Mouse (Mus musculus) hindbrain, embryonic 13.5 days (tissue): Measurements from ENCODE around the gene Ssr2. TPM values are rescaled to one million over a fixed set of nuclear protein-coding genes. Genes with fewer than 3 reads are reported as not detected.
A peak's percentile ranks its signal among the peaks of the same experiment; 100 is the strongest.

Source experiments
- ATAC-seq: fragments of 200-750 bp; cut with Nextera tagmentation; 2 replicates; pipeline ENCODE4 v1.8.0; 2017; ENCODE audit warnings: moderate TSS enrichment; ENCODE audit not compliant: low FRiP score
- H3K27ac ChIP-seq: fragments of 300-500 bp; sonication (generic); 2 replicates; pipeline ENCODE4 v1.5.1; 2015; ENCODE audit warnings: inconsistent platforms, mild to moderate bottlenecking, moderate library complexity
- H3K27me3 ChIP-seq: fragments of 300-500 bp; sonication (generic); 2 replicates; pipeline ENCODE4 v1.6.1; 2015; ENCODE audit warnings: mild to moderate bottlenecking, inconsistent platforms
- H3K36me3 ChIP-seq: fragments of 300-500 bp; sonication (generic); 2 replicates; pipeline ENCODE4 v1.6.1; 2015; ENCODE audit warnings: mild to moderate bottlenecking, inconsistent platforms
- H3K4me1 ChIP-seq: fragments of 300-500 bp; sonication (generic); replicated peaks from 2 replicates; pipeline ENCODE4 v1.6.1; 2015; ENCODE audit warnings: inconsistent platforms
- H3K4me2 ChIP-seq: fragments of 300-500 bp; sonication (generic); 2 replicates; pipeline ENCODE4 v1.6.1; 2015; ENCODE audit warnings: inconsistent platforms, mild to moderate bottlenecking, moderate library complexity
- H3K4me3 ChIP-seq: fragments of 300-500 bp; sonication (generic); 2 replicates; pipeline ENCODE4 v1.5.1; 2015; ENCODE audit warnings: mild to moderate bottlenecking, inconsistent platforms
- H3K9ac ChIP-seq: fragments of 300-500 bp; sonication (generic); 2 replicates; pipeline ENCODE4 v1.6.1; 2015; ENCODE audit warnings: mild to moderate bottlenecking, inconsistent platforms
- H3K9me3 ChIP-seq: fragments of 300-500 bp; sonication (generic); 2 replicates; pipeline ENCODE4 v1.6.1; 2016; ENCODE audit warnings: inconsistent platforms
- WGBS: fragments of 180-500 bp; shearing (Covaris S2); methylation state at CpG from one replicate; pipeline ENCODE4 v1.1.7; 2015; 5-methylcytosine and 5-hydroxymethylcytosine counted together
- polyA plus RNA-seq: library from polyadenylated mRNA; unstranded; fragments of >200 nt; fragmentation: Nextera tagmentation; extraction: Ambion mirVana; gene quantifications from 2 replicates; pipeline ENCODE4 v1.2.1, GENCODE M21; 2015

Gene Ssr2
- polyA plus RNA-seq: 154 and 163 TPM in 2 replicates

DNA sequence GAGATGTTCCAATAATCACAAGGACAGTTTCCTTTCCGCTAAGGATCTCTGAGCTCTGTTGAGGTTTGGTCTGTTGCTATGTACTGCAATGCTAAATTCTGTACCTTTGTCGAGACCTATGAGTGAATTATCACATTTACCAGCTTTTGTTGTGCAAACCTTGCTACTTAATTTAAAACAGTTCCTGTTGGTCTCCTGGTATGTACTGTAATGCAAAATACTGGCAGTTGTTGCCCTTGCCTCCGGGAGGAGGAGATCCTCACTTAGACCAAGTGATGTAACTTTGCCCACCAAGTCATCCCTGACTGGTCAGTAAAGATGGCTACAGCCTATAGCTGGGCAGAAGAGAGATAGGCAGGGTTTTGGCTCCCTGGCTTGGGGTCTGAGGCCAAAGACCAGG lies at the start of gene Ssr2:
Ssr2 (plus strand) TSS at position 337 of the 400 bp plus-strand sequence.
- no peak for ATAC-seq
- no peak within 1 kb of the TSS for H3K9ac ChIP-seq
- no peaks in the 10 kb centered on the region for H3K27me3 ChIP-seq
- 93% methylated on average over 3 of the region's 3 CpGs for WGBS
- H3K27ac ChIP-seq: no peak within 1 kb of the TSS
- H3K9me3 ChIP-seq: no peaks in the 10 kb centered on the region
- peaks cover under 1% of the 10 kb centered on the region; the same call in 1 of the 2 replicates for H3K36me3 ChIP-seq
- H3K4me2 ChIP-seq: no peak within 1 kb of the TSS
- peaks cover 7% of the 10 kb centered on the region for H3K4me1 ChIP-seq
- no peak within 1 kb of the TSS for H3K4me3 ChIP-seq

DNA sequence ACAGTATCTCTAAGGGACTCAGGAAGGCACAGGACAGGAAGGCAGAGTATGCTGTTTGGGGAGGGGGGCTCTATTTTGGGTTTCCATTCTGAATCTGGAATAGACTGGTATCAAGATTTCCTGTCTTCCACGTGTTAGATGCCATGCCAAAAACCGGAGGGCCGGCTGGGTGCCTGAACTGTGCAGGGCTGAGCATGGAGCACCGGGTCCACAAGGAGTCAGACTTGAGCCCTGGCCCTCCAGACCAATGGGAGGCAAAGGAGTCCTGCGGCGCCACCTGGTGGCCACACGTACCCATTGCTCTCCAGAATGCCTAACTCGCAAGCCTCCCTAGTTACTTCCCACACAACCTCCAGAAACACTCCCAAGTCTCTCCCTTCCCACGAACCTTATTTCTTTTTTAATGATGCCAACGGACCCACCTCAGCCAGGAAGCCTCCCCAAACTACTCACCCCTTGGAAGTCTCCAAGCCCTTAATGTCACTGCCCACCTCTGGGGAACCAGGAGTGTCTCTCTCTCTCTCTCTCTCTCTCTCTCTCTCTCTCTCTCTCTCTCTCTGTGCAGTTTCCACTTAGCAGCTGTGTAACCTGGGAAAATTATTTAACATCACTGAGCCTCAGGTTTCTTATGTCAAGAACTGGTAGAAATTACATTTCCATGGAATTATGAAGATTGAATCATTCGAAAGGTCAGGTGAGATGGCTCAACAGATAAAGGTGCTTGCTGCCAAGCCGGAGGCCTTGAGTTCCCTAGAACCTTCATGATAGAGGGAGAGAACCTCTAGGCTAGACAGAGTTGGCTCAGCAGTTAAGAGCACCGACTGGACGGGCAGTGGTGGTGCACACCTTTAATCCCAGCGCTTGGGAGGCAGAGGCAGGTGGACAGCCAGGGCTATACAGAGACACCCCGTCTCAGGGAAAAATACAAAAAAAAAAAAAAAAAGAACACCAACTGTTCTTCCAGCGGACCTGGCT lies 49.2 kb upstream of the Ssr2 start:
- H3K4me3 ChIP-seq: peak overlapping the region; percentile 23
- no peaks in the 10 kb centered on the region for H3K9me3 ChIP-seq
- WGBS: 34% methylated on average over 17 of the region's 17 CpGs
- H3K27me3 ChIP-seq: no peaks in the 10 kb centered on the region
- H3K4me1 ChIP-seq: peaks cover 55% of the 10 kb centered on the region
- H3K9ac ChIP-seq: peak overlapping the region; percentile 55; the same call in 1 of the 2 replicates
- peak overlapping the region; percentile 98 for H3K4me2 ChIP-seq
- H3K36me3 ChIP-seq: peaks cover 26% of the 10 kb centered on the region
- peak; percentile 50 for ATAC-seq
- no peak overlapping the region for H3K27ac ChIP-seq

DNA sequence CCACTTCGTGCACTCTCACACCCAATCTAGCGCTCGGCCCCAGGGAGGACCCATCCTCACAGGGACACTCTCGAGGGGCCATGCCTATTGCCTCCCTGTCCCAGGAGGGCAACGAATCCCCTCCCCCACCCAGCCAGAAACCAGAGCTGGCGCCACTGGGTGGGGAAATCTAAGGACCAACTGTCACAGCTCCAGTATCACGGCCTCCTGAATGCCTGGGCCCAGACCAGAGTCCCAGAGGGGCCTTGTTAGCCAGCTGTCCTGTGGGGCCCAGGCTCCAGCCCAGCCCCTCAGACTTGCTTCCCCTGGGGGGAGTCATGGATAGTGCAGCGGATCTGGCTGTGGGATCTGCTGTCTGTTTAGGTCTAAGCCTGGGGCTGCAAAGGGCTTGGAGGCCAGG lies 48.1 kb upstream of the Ssr2 start:
- peak overlapping the region; percentile 72 for H3K27ac ChIP-seq
- peak overlapping the region; percentile 73 for H3K9ac ChIP-seq
- H3K36me3 ChIP-seq: peaks cover 25% of the 10 kb centered on the region
- no peaks in the 10 kb centered on the region for H3K27me3 ChIP-seq
- H3K4me3 ChIP-seq: peak overlapping the region; percentile 25
- peak overlapping the region; percentile 98 for H3K4me2 ChIP-seq
- H3K4me1 ChIP-seq: peaks cover 55% of the 10 kb centered on the region
- WGBS: 29% methylated on average over 8 of the region's 8 CpGs
- H3K9me3 ChIP-seq: no peaks in the 10 kb centered on the region
- ATAC-seq: no peak

DNA sequence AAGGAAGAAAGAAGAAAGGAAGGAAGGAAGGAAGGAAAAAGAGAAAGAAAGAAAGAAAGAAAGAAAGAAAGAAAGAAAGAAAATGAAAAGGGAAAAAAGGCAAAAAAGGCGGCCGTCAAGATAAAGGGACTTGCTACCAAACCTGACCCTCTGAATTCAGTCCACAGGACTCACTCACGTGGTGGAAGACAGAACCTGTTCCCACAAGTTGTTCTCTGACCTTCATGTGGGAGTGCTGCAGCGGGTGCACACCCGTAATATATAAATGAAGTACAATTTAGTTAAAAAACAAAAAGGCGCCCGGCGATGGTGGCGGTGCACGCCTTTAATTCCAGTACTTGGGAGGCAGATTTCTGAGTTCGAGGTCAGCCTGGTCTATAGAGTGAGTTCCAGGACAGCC lies 47.0 kb upstream of the Ssr2 start:
- Histone ChIP-seq H3K36me3 (peaks cover 16% of the 10 kb centered on the region), H3K4me3 (no peak overlapping the region), H3K27ac (no peak overlapping the region), H3K9me3 (no peaks in the 10 kb centered on the region), H3K9ac (peak overlapping the region; percentile 100; the same call in 1 of the 2 replicates), H3K4me1 (peaks cover 55% of the 10 kb centered on the region), H3K27me3 (no peaks in the 10 kb centered on the region), H3K4me2 (peak overlapping the region; percentile 98)
- no peak for ATAC-seq
- WGBS: 85% methylated on average over 11 of the region's 11 CpGs

DNA sequence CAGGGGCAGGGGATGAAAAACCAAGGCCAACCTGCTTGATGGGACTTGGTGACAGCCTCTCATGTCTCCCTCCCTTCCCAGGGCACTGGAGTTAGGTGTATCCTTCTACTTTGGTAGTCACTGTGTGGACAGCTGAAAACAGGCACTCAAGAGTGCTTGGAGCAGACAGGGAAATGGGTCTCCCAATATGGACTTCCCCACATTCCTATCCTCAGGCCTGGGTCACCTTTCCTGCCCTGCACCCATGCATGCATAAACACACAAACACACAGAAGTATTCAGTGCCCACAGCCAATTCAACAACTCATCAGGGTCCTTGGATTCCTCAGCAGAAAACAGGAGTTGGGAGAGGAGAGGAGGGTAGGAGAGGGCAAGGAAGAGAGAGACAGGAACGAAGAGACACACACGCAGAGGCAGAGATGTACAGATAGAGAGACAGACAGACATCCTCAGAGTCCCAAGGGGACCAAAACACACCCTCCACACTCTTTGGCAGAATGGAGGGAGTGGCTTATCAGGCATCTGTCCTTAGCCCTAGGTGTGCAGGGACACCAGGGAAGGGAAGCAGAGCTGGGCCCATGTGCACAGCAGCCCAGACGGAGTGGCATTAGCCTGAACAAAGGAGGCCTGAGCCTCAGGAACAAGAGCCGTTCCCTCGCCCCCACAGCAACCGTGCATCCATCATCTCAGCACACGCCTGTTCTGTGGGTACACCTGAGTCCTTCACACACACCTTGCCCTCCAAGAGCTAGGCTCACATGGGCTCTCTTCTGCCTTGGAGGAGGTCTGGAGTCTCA lies 46.3 kb upstream of the Ssr2 start:
- ATAC-seq: no peak
- WGBS: 15% methylated on average over 7 of the region's 7 CpGs
- H3K4me1 ChIP-seq: peaks cover 61% of the 10 kb centered on the region

DNA sequence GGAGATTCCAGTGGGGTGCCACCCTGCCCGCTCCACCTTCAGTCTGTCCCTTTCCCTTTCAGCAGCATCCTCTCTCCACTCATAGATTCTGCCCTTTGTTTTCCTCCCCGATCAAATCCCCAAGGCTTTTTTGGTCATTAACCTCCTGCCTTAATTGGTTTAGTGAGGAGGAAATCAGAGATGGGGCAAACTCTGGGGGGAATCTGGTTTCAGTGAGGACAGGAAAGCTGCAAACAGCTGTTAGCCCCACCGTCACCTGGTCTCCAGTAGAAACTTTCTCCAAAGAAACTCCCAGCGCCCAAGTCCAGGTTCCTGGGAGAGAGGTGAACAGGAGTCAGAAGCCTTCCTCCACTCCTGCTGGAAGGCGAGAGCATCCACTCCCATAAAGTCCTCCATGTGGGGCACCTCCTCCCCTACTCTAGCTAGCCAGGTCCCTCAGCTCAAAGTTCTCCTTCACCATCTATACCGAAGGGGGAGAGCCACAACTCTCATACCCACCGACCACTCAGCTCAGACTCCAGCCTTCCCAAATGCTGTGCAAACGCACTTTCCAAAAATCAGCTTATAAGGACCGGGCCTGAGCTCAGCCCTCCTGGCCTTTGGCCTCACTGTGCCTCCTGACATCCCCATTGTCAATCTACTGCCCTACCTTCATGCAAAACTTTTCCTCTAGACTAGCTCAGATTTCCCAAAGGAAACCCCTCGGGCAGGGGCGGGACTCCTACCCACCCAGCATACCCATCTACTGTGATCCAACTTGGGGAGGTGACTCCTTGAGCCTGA lies 45.4 kb upstream of the Ssr2 start:
- Histone ChIP-seq H3K4me3 (peak overlapping the region; percentile 95), H3K9me3 (no peaks in the 10 kb centered on the region), H3K27me3 (no peaks in the 10 kb centered on the region), H3K9ac (peak overlapping the region; percentile 100), H3K4me2 (peak overlapping the region; percentile 98), H3K27ac (peak overlapping the region; percentile 99), H3K4me1 (peaks cover 67% of the 10 kb centered on the region), H3K36me3 (peaks cover 6% of the 10 kb centered on the region; the same call in 1 of the 2 replicates)
- 8% methylated on average over 11 of the region's 11 CpGs for WGBS
- no peak for ATAC-seq

More for the DNA sequence above, 46.3 kb upstream of the Ssr2 start:
- Histone ChIP-seq H3K4me2 (peak overlapping the region; percentile 98), H3K9ac (peak overlapping the region; percentile 100), H3K27me3 (no peaks in the 10 kb centered on the region), H3K4me3 (peak overlapping the region; percentile 95), H3K36me3 (peaks cover 8% of the 10 kb centered on the region), H3K9me3 (no peaks in the 10 kb centered on the region), H3K27ac (peak overlapping the region; percentile 99)

DNA sequence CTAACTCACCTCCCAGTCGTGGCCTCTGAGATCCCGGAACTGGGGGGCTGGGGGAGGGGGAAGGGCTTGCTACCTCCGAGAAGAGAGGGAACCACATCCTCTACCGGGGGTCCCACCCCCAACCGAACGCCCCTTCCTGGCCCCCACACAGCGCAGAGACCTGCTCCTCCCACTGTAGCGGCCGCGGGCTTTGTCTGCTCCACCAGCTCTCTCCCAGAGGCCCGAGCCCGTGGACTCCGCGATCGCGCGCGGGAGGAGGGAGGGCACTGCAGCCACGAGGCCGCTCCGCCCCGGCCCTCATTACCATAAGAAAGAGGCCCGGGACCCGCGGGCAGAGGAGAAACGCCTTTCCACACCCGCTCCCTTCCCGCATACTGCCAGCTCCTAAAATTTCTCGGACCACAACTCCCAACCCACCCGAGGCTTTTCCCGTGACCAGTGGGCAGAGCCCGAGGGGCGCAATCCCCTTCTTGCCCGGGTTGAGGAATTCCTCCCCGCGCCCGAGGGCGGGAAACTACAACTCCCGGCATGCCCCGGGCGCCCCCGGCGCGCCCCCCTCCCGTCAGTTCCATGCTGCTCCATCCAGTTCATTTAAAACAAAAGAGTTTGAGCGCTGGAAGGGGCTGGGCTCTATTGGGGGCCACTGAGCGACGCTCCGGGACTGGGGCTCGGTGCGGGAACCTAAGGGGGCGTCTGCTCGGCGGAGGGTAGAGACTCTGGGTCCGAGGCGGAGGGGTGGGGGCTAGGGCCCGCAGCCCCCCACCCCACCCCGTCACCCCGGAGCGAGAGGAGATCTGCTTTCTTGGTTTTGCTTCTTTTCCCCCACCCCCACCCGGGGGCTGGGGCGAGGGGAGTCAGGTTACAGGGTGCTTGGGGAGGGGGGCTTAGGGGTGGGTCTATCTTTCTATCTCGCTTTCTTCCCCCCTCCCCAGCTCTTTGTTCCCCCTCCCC lies 44.1 kb upstream of the Ssr2 start:
- H3K9me3 ChIP-seq: no peaks in the 10 kb centered on the region
- WGBS: under 1% methylated on average over 49 of the region's 63 CpGs

DNA sequence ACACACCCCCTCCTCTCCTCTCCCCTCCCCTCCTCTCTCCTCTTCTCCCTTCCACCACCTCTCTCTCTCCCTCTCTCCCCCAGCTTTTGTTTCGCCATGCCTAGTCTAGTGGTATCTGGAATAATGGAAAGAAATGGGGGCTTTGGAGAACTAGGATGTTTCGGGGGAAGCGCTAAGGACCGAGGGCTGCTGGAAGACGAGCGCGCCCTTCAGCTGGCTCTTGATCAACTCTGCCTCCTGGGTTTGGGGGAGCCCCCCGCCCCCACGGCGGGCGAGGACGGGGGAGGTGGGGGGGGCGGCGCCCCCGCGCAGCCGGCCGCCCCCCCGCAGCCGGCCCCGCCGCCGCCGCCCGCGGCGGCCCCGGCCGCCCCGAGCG lies 43.4 kb upstream of the Ssr2 start, which contains the start of gene Mex3a:
Mex3a (plus strand) TSS at position 97 of the 376 bp plus-strand sequence.
- peaks cover 69% of the 10 kb centered on the region for H3K4me1 ChIP-seq
- H3K36me3 ChIP-seq: peaks cover 25% of the 10 kb centered on the region
- peak within 1 kb of the TSS; percentile 95 for H3K4me3 ChIP-seq
- no peak for ATAC-seq
- H3K27ac ChIP-seq: peak within 1 kb of the TSS; percentile 99
- no peaks in the 10 kb centered on the region for H3K9me3 ChIP-seq
- peak within 1 kb of the TSS; percentile 100 for H3K9ac ChIP-seq
- WGBS: 1% methylated on average over 12 of the region's 31 CpGs
- H3K4me2 ChIP-seq: peak within 1 kb of the TSS; percentile 98
- no peaks in the 10 kb centered on the region for H3K27me3 ChIP-seq

More for the DNA sequence above, 44.1 kb upstream of the Ssr2 start:
- H3K4me3 ChIP-seq: peak overlapping the region; percentile 95
- peak overlapping the region; percentile 98 for H3K4me2 ChIP-seq
- H3K27me3 ChIP-seq: no peaks in the 10 kb centered on the region
- H3K4me1 ChIP-seq: peaks cover 68% of the 10 kb centered on the region
- ATAC-seq: peak; percentile 87
- H3K9ac ChIP-seq: peak overlapping the region; percentile 100
- peak overlapping the region; percentile 99 for H3K27ac ChIP-seq
- peaks cover 18% of the 10 kb centered on the region for H3K36me3 ChIP-seq

DNA sequence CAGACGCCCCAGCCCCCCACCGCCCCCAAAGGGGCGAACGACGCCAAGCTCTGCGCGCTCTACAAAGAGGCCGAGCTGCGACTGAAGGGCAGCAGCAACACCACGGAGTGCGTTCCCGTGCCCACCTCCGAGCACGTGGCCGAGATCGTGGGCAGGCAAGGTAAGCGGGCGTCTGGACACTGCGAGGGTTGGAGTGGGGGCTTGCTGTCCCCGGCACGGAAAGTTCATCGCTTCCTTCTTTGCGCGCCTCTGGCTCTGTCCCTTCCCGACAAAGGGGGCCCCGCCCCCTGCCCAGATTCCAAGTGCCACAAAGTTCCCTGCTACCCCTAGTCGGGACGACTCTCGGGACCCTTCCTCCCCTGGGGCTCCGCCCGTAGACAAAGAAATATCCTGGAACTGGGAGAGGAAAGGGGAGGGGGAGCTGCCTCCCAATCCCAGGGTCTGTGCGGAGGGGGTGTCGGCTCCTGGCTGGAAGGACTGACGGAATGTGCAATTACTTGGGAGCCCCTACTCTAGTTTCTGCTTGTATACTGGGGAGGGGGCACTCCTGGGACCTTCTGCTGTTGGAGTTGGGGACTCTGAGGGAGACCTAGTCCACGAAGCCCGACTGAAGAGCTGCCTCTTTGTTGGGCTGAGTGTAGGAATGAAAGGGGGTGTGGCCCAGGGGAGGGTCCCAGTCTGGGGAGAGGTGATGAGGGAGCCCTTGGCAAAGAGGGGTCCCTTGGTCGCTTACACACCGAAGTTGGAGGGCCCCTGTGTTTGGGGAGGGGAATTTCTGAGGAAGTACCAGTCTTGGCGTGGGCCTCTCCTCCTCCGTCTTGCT lies 42.8 kb upstream of the Ssr2 start:
- peak overlapping the region; percentile 98 for H3K4me2 ChIP-seq
- peak overlapping the region; percentile 99 for H3K27ac ChIP-seq
- no peaks in the 10 kb centered on the region for H3K27me3 ChIP-seq
- peak overlapping the region; percentile 100 for H3K9ac ChIP-seq
- H3K4me1 ChIP-seq: peaks cover 69% of the 10 kb centered on the region
- H3K9me3 ChIP-seq: no peaks in the 10 kb centered on the region
- peak overlapping the region; percentile 95 for H3K4me3 ChIP-seq
- peaks cover 31% of the 10 kb centered on the region for H3K36me3 ChIP-seq
- WGBS: under 1% methylated on average over 38 of the region's 40 CpGs
- peak; percentile 36 for ATAC-seq

DNA sequence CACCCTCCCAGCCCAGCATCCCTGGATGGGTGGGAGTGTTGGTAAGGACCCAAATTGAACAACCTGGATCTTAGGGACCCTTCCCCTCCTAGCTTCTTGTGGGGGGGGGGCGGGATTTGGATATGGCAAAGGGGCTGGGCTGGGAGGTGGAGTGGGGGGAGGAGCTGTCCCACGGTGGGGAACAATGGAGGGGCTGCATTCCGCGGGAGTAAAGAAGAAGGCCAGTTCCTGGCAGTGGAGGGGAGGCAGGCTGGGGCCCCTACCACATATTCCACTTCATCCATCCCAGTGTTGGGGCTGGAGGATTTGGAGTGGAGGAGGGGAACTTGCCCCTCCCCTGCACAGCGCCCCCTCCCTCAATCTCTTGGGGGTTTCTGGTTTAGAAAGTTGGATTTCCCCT lies 42.0 kb upstream of the Ssr2 start:
- Histone ChIP-seq H3K27me3 (no peaks in the 10 kb centered on the region), H3K36me3 (peaks cover 39% of the 10 kb centered on the region), H3K9ac (peak overlapping the region; percentile 100), H3K4me1 (peaks cover 69% of the 10 kb centered on the region), H3K27ac (peak overlapping the region; percentile 99), H3K4me2 (peak overlapping the region; percentile 98), H3K4me3 (peak overlapping the region; percentile 95), H3K9me3 (no peaks in the 10 kb centered on the region)
- ATAC-seq: no peak
- WGBS: 0% methylated on average over 4 of the region's 5 CpGs
